Mouse (Mus musculus) liver, adult 2 months (tissue): ENCODE results near the gene Map2k5.

ENCODE experiments used
- CTCF ChIP-seq: fragments of 200-500 bp; IDR thresholded peaks from 2 replicates; pipeline ENCODE4 v1.5.1; 2011; ENCODE audit warnings: low read depth, low read length, control low read depth
- POLR2A ChIP-seq: fragments of 200-500 bp; IDR thresholded peaks from 2 replicates; pipeline ENCODE4 v1.6.1; 2011; ENCODE audit warnings: low read length, control low read depth; ENCODE audit not compliant: insufficient read depth; ENCODE audit errors: extremely low read depth

- peak; percentile 23; the same call in 1 of the 2 replicates for TF ChIP-seq CTCF
- no peak for TF ChIP-seq POLR2A
Observed at GRCm38 (mm10) chr9:63331246-63331645, 46.5 kb downstream of the Map2k5 start.
